Mouse (Mus musculus) bone marrow, adult 2 months (tissue): ENCODE measurements around the gene Cnih1.

Experiments used
- CTCF ChIP-seq: fragments of 200-500 bp; IDR thresholded peaks from 2 replicates; pipeline ENCODE4 v1.5.1; 2011; ENCODE audit warnings: low read length, control low read depth; ENCODE audit not compliant: control insufficient read depth, insufficient read depth
- POLR2A ChIP-seq: fragments of 200-500 bp; IDR thresholded peaks from 2 replicates; pipeline ENCODE4 v1.6.1; 2011; ENCODE audit warnings: low read depth, mild to moderate bottlenecking, control low read depth, low read length, borderline replicate concordance; ENCODE audit not compliant: control insufficient read depth

DNA sequence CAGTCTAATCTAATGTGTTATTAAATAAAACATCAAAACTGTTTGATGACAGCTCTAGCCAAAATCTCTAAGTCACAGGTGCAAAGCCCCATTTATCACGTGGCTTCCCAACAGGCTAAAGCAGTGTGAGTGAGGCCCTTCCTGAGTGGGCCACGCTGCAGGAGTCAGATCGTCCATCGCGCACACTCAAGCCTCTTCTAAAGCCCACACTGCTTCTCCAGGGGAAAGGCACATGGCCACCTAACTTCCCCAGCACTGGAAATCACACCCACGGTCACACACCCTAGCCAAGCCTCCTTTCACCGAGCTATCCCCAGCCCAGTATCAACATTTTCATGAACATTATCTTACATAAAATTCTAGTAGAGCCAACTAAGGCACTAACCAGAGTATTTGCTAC, 7.1 kb downstream of the Cnih1 start:
- TF ChIP-seq POLR2A (no peak), CTCF (no peak)
